ENCODE assay signal across 26 mouse cellular contexts in the genomic region with DNA sequence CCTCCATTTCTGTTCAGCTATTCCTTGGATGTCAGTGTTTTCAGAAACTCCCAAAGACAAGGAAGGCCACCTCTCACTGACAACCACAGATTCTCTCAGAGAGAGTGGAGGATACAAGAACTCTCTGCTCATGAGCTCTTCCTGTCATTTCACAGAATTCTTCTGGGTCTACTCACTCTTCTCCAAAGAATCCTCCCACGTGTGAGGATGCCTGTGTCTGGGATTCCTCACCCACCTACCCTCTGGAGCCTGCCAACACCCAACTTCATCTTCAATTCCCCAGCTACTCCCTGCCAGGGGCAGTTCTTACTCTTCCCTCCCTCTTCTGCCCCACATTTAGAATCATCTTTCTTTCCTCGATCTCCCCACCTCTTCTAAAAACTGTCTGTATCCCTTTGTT. TPM values are rescaled to one million over a fixed set of nuclear protein-coding genes. Genes with fewer than 3 reads are reported as not detected.
DNase-seq lines count a peak whose midpoint lies in the region; ATAC-seq lines count a peak whose summit lies in the region.
"Had no signal": no experiment of that assay in that cellular context is flagged by ENCODE, and none has a peak within 500 bp of the region (broad histone marks: within the 10 kb centered on the region; RNA-seq: fewer than 3 reads in every experiment).

No protein-coding gene starts in this region.

- intact Hi-C loops in left cerebral cortex, postnatal 10 days (cut with DNase I): no loop called here

- ATAC-seq in frontal cortex, adult (ENCODE audit: low TSS enrichment): peak; percentile 98
- ATAC-seq: forebrain, embryonic 14.5 days; lung, postnatal 0 days; Patski had no signal

- DNase-seq in frontal cortex, postnatal 10 days (ENCODE audit: low spot score in 2 of 2): no peak
- peak; percentile 29 to 49 for DNase-seq in left cerebral cortex, adult 18-20 months (ENCODE audit: low spot score in 2 of 2)
- no peak for DNase-seq in left cerebral cortex, postnatal 10 days (ENCODE audit: extremely low spot score in 1 of 2, low spot score in 2 of 2)
- peak; percentile 79 for DNase-seq in brain, adult 2 months (ENCODE audit: low read depth, low spot score)
- DNase-seq in right cerebral cortex, postnatal 36 days (ENCODE audit: low spot score in 2 of 2): peak; percentile 14 to 50
- DNase-seq in spleen, postnatal 36 days (ENCODE audit: low spot score in 2 of 2): no peak
- DNase-seq in kidney, postnatal 4 days: no peak
- DNase-seq: adrenal gland, postnatal 14 days; cerebellum, adult 11-12 months; cerebellum, adult 9-11 months; embryo, embryonic 11 days; gastrocnemius, postnatal 25 days; heart, adult 18-20 months; heart, postnatal 4 days; kidney, adult 18-20 months; kidney, postnatal 25 days; liver, embryonic 13.5 days; lung, adult 18-20 months; lung, postnatal 4 days; thymus, adult 18-20 months; thymus, postnatal 25 days had no signal

RNA-seq across cellular contexts. Expression of a gene that starts 26.2 kb away (rescaled TPM):
- 10 to 100 TPM; 10.8 to 12.8 TPM for total RNA-seq in left cerebral cortex, adult 18-20 months (2021)
- 10 to 100 TPM; 32.0 to 37.9 TPM for total RNA-seq in left cerebral cortex, postnatal 10 days (2021)
- total RNA-seq: monocyte, adult 5-6 weeks had no signal

Comparison
In these comparisons a context has a peak if more than half of its experiments do, and no peak if none do; other contexts are left out.
1. DNase-seq: peak in left cerebral cortex, adult 18-20 months (2 of 2), brain, adult 2 months (single experiment) and right cerebral cortex, postnatal 36 days (2 of 2); none in frontal cortex, postnatal 10 days (0 of 2), left cerebral cortex, postnatal 10 days (0 of 2), spleen, postnatal 36 days (0 of 2) and kidney, postnatal 4 days (0 of 2).